Mouse (Mus musculus): ENCODE measurements around the gene Trim59. TPM values are rescaled to one million over a fixed set of nuclear protein-coding genes. Genes with fewer than 3 reads are reported as not detected.

Gene Trim59
- 122 and 149 TPM in 2 replicates for polyA plus RNA-seq (2015; fragmentation: Nextera tagmentation; extraction: Ambion mirVana)

DNA sequence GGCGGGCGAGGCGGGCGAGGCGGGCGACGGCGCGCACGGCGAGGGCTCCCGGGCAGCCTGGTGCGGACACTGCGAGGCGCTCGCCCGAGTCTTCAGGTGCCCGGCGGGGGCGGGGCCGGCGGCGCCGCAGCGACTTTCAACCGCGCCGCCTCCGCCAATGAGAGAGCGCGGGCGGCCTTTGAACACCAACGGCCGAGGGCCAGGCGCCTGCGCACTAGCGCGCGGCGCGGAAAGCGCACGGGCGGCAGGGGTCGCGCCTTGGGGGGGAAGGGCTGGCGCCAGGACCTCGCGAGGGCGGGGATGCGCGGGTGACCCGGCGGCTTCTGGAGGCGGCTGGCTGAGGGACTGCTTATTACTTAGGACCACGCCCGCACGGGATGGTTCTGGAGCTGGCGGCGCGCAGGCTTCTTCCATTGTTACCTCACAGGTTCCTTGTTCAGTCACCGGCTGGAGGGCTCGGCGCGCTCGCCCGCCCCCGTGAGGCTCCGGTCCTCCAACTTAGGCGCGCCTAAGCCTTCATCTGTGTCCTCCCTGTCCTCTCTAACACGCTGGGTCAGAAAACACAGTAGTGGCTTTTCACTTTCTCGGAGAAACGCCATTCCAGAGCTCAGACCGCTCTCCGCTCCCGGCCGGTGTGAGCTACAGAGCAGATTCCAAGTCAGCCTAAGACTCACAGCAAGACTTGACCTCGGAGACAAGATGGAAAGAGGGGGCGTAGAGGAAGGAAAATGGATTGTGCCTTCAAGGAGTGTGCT, at the start of gene Trim59:
Gene Trim59, minus strand, starts transcription at position 111 of the 755 bp plus-strand sequence.

GRCm38 (mm10) chr3:69004437-69005337, 39.9 kb downstream of the Trim59 start, which contains the start of the genes Ift80 and Smc4:
Ift80 (minus strand) TSS chr3:69004570.
Smc4 (plus strand) TSS chr3:69004738.

MicroRNAs within 50 kb of the gene (microRNA counts, 519-probe panel; counts per million panel counts)
- microRNA mmu-miR-15b: 9,972 counts per million, percentile 95 among the panel's probes with 10 or more counts

Other genes starting within 250 kb of the Trim59 start
- gene 1110032F04Rik, start 175.2 kb downstream of the Trim59 start, polyA plus RNA-seq (2015; fragmentation: Nextera tagmentation; extraction: Ambion mirVana): 0.38 TPM in 2 replicates
- 9.0 and 9.2 TPM in 2 replicates for gene Ift80, start 40.2 kb downstream of the Trim59 start, polyA plus RNA-seq (2015; fragmentation: Nextera tagmentation; extraction: Ambion mirVana)
- gene Smc4, start 40.0 kb downstream of the Trim59 start, polyA plus RNA-seq (2015; fragmentation: Nextera tagmentation; extraction: Ambion mirVana): 226 and 236 TPM in 2 replicates
- gene Kpna4, start 82.4 kb upstream of the Trim59 start, polyA plus RNA-seq (2015; fragmentation: Nextera tagmentation; extraction: Ambion mirVana): 18.5 and 19.7 TPM in 2 replicates
- not detected in 2 replicates for gene Arl14, start 177.7 kb upstream of the Trim59 start, polyA plus RNA-seq (2015; fragmentation: Nextera tagmentation; extraction: Ambion mirVana)